Mouse (Mus musculus) G1E (cell line): ENCODE measurements at regions not wholly inside any gene's neighbourhood (a gene's known extent, or its start where the extent isn't known, plus 50 kb on each side); places are given as distances from the start of the nearest gene placed in this dataset.

ENCODE experiments used
- ATAC-seq: 2 replicates; pipeline ENCODE4 v1.8.0; 2016; ENCODE audit warnings: mild to moderate bottlenecking; ENCODE audit not compliant: insufficient number of reproducible peaks, poor library complexity, low FRiP score, severe bottlenecking; ENCODE audit errors: extremely low read depth
- DNase-seq: peaks from one replicate; pipeline ENCODE4 v3.0.0; 2012; ENCODE audit warnings: low spot score
- H3K27me3 ChIP-seq: 2 replicates; pipeline ENCODE4 v1.6.1; 2012; ENCODE audit warnings: mild to moderate bottlenecking, low read length, inconsistent platforms; ENCODE audit not compliant: insufficient read depth
- H3K36me3 ChIP-seq: replicated peaks from 2 replicates; pipeline ENCODE3; 2012; ENCODE audit warnings: mild to moderate bottlenecking, inconsistent platforms
- H3K4me1 ChIP-seq: 2 replicates; pipeline ENCODE4 v1.6.1; 2012; ENCODE audit warnings: low read depth, low read length, inconsistent platforms, mixed read lengths; ENCODE audit not compliant: insufficient read depth
- H3K4me3 ChIP-seq: 2 replicates; pipeline ENCODE4 v1.5.1; 2012; ENCODE audit warnings: low read depth, mild to moderate bottlenecking, inconsistent platforms, low read length, moderate library complexity, mixed read lengths
- H3K9me3 ChIP-seq: replicated peaks from 2 replicates; pipeline ENCODE4 v1.6.1; 2012; ENCODE audit warnings: inconsistent platforms
- CTCF ChIP-seq: IDR thresholded peaks from 2 replicates; pipeline ENCODE4 v1.5.1; 2012; ENCODE audit warnings: low read depth, low read length, inconsistent platforms, mixed read lengths
- GATA1 ChIP-seq: IDR thresholded peaks from 2 replicates; pipeline ENCODE4 v1.6.1; 2012; ENCODE audit warnings: borderline replicate concordance, low read length, inconsistent platforms, mixed read lengths
- GATA2 ChIP-seq: IDR thresholded peaks from 2 replicates; pipeline ENCODE4 v1.6.1; 2012; ENCODE audit warnings: low read depth, low read length, inconsistent platforms, borderline replicate concordance
- POLR2AphosphoS5 ChIP-seq: IDR thresholded peaks from 2 replicates; pipeline ENCODE4 v1.6.1; 2012; ENCODE audit warnings: low read depth, low read length, inconsistent platforms; ENCODE audit not compliant: insufficient replicate concordance
- TAL1 ChIP-seq: conservative IDR thresholded peaks from 2 replicates; pipeline ENCODE4 v1.6.1; 2012; ENCODE audit warnings: low read depth, low read length, inconsistent platforms, mixed read lengths

- DNase-seq (no peak), ATAC-seq (no peak)
- TF ChIP-seq GATA2, result no peak
- TF ChIP-seq POLR2AphosphoS5, result no peak
- TF ChIP-seq GATA1, result no peak
- no peak for TF ChIP-seq CTCF
- TF ChIP-seq TAL1, result no peak
- 0 out of 2 replicates have a peak, but pooled peaks cover 2% of the 10 kb centered on the region for H3K4me1 ChIP-seq
- H3K27me3 ChIP-seq, result no peaks in the 10 kb centered on the region
- H3K4me3 ChIP-seq, result no peak overlapping the region
- H3K36me3 ChIP-seq, result no peaks in the 10 kb centered on the region
- no peaks in the 10 kb centered on the region for H3K9me3 ChIP-seq
These were observed 216.4 kb upstream of the Hs6st1 start for GRCm38 (mm10) chr1:35851681-35852409.

DNA sequence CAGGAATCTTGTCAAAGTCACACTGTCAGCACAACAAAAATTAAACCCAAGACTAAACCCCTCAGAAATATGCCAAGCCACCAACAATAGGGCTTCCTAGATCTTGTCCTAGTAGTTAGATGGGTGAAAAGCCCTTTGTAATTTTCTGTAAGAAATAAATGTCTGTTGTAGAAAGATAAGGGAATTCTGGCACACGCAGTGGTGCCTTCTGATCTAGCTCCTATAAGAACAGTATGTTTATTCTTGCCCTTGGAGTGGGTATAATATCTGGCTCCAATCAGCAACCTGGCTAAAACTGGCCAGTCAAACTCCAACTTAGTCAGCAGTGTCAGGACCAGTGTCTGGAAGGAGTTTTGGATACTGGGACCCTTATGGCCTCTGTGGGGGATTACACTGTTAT is 215.2 kb upstream of the Hs6st1 start:
- Histone ChIP-seq H3K4me1 (0 out of 2 replicates have a peak, but pooled peaks cover 2% of the 10 kb centered on the region), H3K27me3 (no peaks in the 10 kb centered on the region), H3K4me3 (no peak overlapping the region), H3K9me3 (no peaks in the 10 kb centered on the region), H3K36me3 (no peaks in the 10 kb centered on the region)
- DNase-seq (no peak), ATAC-seq (no peak)
- no peak for TF ChIP-seq GATA1
- TF ChIP-seq TAL1, result no peak
- TF ChIP-seq CTCF, result no peak
- TF ChIP-seq GATA2, result no peak
- TF ChIP-seq POLR2AphosphoS5, result no peak

DNA sequence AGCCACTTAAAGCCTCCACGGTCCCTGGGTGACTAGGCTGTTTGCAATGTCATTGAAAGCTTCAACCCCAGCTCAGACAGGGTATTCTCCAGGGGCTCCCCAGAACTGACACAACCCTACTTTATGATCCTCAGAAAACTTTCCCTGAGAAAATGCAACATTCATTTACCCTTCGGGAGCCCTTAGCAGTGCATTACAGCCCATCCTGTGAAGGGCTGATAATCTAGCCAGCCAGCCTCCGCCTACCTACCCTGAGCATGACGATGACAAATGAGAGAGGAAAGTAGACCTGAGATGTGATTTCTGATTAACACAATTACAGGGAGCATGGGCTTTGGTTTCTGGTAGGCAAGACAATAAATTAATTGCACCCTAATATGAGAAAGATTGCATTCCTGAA is 212.6 kb upstream of the Hs6st1 start:
- Histone ChIP-seq H3K27me3 (no peaks in the 10 kb centered on the region), H3K9me3 (no peaks in the 10 kb centered on the region), H3K36me3 (no peaks in the 10 kb centered on the region), H3K4me3 (no peak overlapping the region), H3K4me1 (no peaks in the 10 kb centered on the region)
- TF ChIP-seq TAL1 (no peak), POLR2AphosphoS5 (no peak), GATA2 (no peak), CTCF (no peak), GATA1 (no peak)
- DNase-seq (no peak), ATAC-seq (no peak)

GRCm38 (mm10) chr1:35858342-35858741 is 209.9 kb upstream of the Hs6st1 start:
- H3K36me3 ChIP-seq, result no peaks in the 10 kb centered on the region
- DNase-seq (no peak), ATAC-seq (no peak)
- no peaks in the 10 kb centered on the region for H3K9me3 ChIP-seq
- TF ChIP-seq GATA2 (no peak), CTCF (no peak), GATA1 (no peak), TAL1 (no peak), POLR2AphosphoS5 (no peak)
- no peak overlapping the region for H3K4me3 ChIP-seq
- H3K4me1 ChIP-seq, result no peaks in the 10 kb centered on the region
- 0 out of 2 replicates have a peak, but pooled peaks cover 2% of the 10 kb centered on the region for H3K27me3 ChIP-seq

DNA sequence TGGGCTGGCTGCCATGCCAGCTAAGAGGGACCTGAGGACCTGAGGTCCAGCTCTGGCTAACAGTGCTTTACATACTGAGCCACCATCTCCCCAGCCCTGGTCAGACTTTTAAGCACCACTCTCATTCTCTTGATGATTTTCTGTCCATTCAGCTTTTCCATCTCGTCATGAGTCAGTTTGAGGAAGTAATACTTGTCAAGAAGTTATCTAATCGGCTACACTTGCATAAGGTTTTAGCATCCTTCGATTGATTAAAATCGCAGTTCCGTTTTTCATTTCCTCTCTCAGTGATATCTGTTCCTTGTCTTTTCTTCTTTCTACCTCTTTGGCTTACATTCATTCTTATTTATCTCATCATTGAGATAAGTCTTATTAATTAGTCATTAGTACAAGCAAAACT is 207.4 kb upstream of the Hs6st1 start:
- Histone ChIP-seq H3K4me3 (no peak overlapping the region), H3K4me1 (no peaks in the 10 kb centered on the region), H3K27me3 (peaks cover 5% of the 10 kb centered on the region), H3K9me3 (no peaks in the 10 kb centered on the region), H3K36me3 (no peaks in the 10 kb centered on the region)
- TF ChIP-seq TAL1 (no peak), GATA2 (no peak), GATA1 (no peak), CTCF (no peak), POLR2AphosphoS5 (no peak)
- no peak for DNase-seq
- ATAC-seq, result no peak

DNA sequence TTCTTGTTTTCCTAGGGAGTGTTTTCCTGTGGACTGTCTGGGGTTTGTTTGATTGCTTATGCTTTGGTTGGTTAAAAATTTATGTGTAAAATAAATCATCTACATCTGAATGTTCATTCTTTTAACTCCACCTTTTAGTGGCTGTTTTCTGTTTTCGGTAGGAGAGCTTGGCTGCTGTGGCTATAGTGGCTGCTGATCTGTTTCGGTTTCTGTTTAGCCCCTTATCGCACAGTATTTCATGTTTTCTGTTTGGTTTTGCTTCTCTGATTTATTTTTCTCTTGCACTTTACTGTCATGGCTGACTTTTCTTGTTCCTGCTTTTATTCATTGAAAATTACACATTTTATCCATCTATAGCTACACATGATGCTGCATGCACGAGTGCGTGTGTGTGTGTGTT is 206.0 kb upstream of the Hs6st1 start:
- H3K27me3 ChIP-seq, result peaks cover 5% of the 10 kb centered on the region
- no peak overlapping the region for H3K4me3 ChIP-seq
- no peaks in the 10 kb centered on the region for H3K4me1 ChIP-seq
- TF ChIP-seq CTCF (no peak), POLR2AphosphoS5 (no peak), GATA1 (no peak), GATA2 (no peak)
- H3K36me3 ChIP-seq, result no peaks in the 10 kb centered on the region
- no peaks in the 10 kb centered on the region for H3K9me3 ChIP-seq
- DNase-seq, result no peak
- no peak for ATAC-seq

DNA sequence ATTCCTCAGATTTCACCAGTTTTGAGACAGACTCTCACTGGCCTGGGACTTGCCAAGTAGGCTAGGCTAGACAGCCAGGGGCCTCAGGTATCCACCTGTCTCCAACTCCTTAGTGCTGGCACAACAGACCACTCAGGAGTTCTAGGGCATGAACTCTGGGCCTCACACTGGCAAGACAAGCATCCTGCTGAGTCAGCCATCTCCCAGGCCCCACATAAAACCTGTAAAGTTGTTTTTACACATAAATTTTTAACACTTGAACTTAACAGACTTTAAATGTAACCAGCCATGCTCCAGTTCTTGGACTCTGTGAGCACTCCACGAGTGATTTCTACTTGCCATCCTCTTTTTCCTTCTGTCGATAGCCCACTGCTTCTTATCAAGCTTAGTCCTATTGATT is 205.5 kb upstream of the Hs6st1 start:
- DNase-seq (no peak), ATAC-seq (no peak)
- TF ChIP-seq TAL1, result no peak
- TF ChIP-seq POLR2AphosphoS5, result no peak
- no peak for TF ChIP-seq GATA2
- no peak for TF ChIP-seq CTCF
- no peak for TF ChIP-seq GATA1
- H3K4me1 ChIP-seq, result no peaks in the 10 kb centered on the region
- H3K27me3 ChIP-seq, result peaks cover 5% of the 10 kb centered on the region
- no peaks in the 10 kb centered on the region for H3K9me3 ChIP-seq
- H3K36me3 ChIP-seq, result no peaks in the 10 kb centered on the region
- no peak overlapping the region for H3K4me3 ChIP-seq
